Mouse (Mus musculus): Measurements from ENCODE around the gene Atpaf1. TPM values are rescaled to one million over a fixed set of nuclear protein-coding genes. Genes with fewer than 3 reads are reported as not detected.

Atpaf1 gene
- polyA plus RNA-seq, 1 experiment from 2014 or later, result 36.8 TPM

GRCm38 (mm10) chr4:115754851-115755250 is 29.8 kb upstream of the Atpaf1 start:
- 100% methylated on average over 1 of the region's 1 CpGs for WGBS
- no peak overlapping the region for H3K9ac ChIP-seq (replicated peaks; ENCODE audit: low read depth, low read length)
- no peaks in the 10 kb centered on the region for H3K27me3 ChIP-seq (replicated peaks; ENCODE audit: control insufficient read depth, insufficient read depth, low read length)

GRCm38 (mm10) chr4:115761206-115761605 is 23.4 kb upstream of the Atpaf1 start:
- Histone ChIP-seq H3K27ac (ENCODE audit: low read length) (no peak overlapping the region), H3K9me3 (ENCODE audit: control insufficient read depth, low read length) (no peaks in the 10 kb centered on the region), H3K36me3 (ENCODE audit: control insufficient read depth, insufficient read depth) (peaks cover 24% of the 10 kb centered on the region), H3K4me3 (replicated peaks; ENCODE audit: low read length) (no peak overlapping the region), H3K4me2 (ENCODE audit: low read length) (no peak overlapping the region), H3K9ac (replicated peaks; ENCODE audit: low read depth, low read length) (no peak overlapping the region), H3K4me1 (replicated peaks; ENCODE audit: control insufficient read depth, insufficient read depth, low read length) (no peaks in the 10 kb centered on the region), H3K27me3 (replicated peaks; ENCODE audit: control insufficient read depth, insufficient read depth, low read length) (no peaks in the 10 kb centered on the region)
- WGBS, result 30% methylated on average over 3 of the region's 3 CpGs
- no peak for ATAC-seq

More at GRCm38 (mm10) chr4:115754851-115755250, 29.8 kb upstream of the Atpaf1 start:
- Histone ChIP-seq H3K27ac (ENCODE audit: low read length) (no peak overlapping the region), H3K4me1 (replicated peaks; ENCODE audit: control insufficient read depth, insufficient read depth, low read length) (no peaks in the 10 kb centered on the region), H3K4me2 (ENCODE audit: low read length) (no peak overlapping the region), H3K9me3 (ENCODE audit: control insufficient read depth, low read length) (no peaks in the 10 kb centered on the region), H3K36me3 (ENCODE audit: control insufficient read depth, insufficient read depth) (peaks cover 12% of the 10 kb centered on the region), H3K4me3 (replicated peaks; ENCODE audit: low read length) (no peak overlapping the region)
- no peak for ATAC-seq

GRCm38 (mm10) chr4:115764581-115764980 is 20.0 kb upstream of the Atpaf1 start:
- no peak overlapping the region for H3K4me3 ChIP-seq (replicated peaks; ENCODE audit: low read length)
- ATAC-seq, result no peak
- no peaks in the 10 kb centered on the region for H3K4me1 ChIP-seq (replicated peaks; ENCODE audit: control insufficient read depth, insufficient read depth, low read length)
- H3K36me3 ChIP-seq (ENCODE audit: control insufficient read depth, insufficient read depth), result peaks cover 25% of the 10 kb centered on the region
- 84% methylated on average over 11 of the region's 11 CpGs for WGBS
- H3K9ac ChIP-seq (replicated peaks; ENCODE audit: low read depth, low read length), result no peak overlapping the region
- H3K9me3 ChIP-seq (ENCODE audit: control insufficient read depth, low read length), result no peaks in the 10 kb centered on the region
- no peak overlapping the region for H3K4me2 ChIP-seq (ENCODE audit: low read length)
- no peak overlapping the region for H3K27ac ChIP-seq (ENCODE audit: low read length)
- no peaks in the 10 kb centered on the region for H3K27me3 ChIP-seq (replicated peaks; ENCODE audit: control insufficient read depth, insufficient read depth, low read length)

- no peaks in the 10 kb centered on the region for H3K4me1 ChIP-seq (replicated peaks; ENCODE audit: control insufficient read depth, insufficient read depth, low read length)
- no peak overlapping the region for H3K9ac ChIP-seq (replicated peaks; ENCODE audit: low read depth, low read length)
- H3K27ac ChIP-seq (ENCODE audit: low read length), result no peak overlapping the region
- ATAC-seq, result no peak
- H3K27me3 ChIP-seq (replicated peaks; ENCODE audit: control insufficient read depth, insufficient read depth, low read length), result no peaks in the 10 kb centered on the region
- no peak overlapping the region for H3K4me3 ChIP-seq (replicated peaks; ENCODE audit: low read length)
- no peak overlapping the region for H3K4me2 ChIP-seq (ENCODE audit: low read length)
- no peaks in the 10 kb centered on the region for H3K9me3 ChIP-seq (ENCODE audit: control insufficient read depth, low read length)
- peaks cover 20% of the 10 kb centered on the region for H3K36me3 ChIP-seq (ENCODE audit: control insufficient read depth, insufficient read depth)
- 62% methylated on average over 11 of the region's 11 CpGs for WGBS
These were observed 16.8 kb upstream of the Atpaf1 start for GRCm38 (mm10) chr4:115767647-115768467.

- Histone ChIP-seq H3K36me3 (ENCODE audit: control insufficient read depth, insufficient read depth) (peaks cover 8% of the 10 kb centered on the region), H3K4me2 (ENCODE audit: low read length) (no peak overlapping the region), H3K4me1 (replicated peaks; ENCODE audit: control insufficient read depth, insufficient read depth, low read length) (no peaks in the 10 kb centered on the region), H3K9me3 (ENCODE audit: control insufficient read depth, low read length) (no peaks in the 10 kb centered on the region), H3K9ac (replicated peaks; ENCODE audit: low read depth, low read length) (no peak overlapping the region), H3K4me3 (replicated peaks; ENCODE audit: low read length) (no peak overlapping the region), H3K27me3 (replicated peaks; ENCODE audit: control insufficient read depth, insufficient read depth, low read length) (no peaks in the 10 kb centered on the region), H3K27ac (ENCODE audit: low read length) (no peak overlapping the region)
- ATAC-seq, result no peak
- 86% methylated on average over 6 of the region's 6 CpGs for WGBS
These were observed 9.6 kb upstream of the Atpaf1 start for GRCm38 (mm10) chr4:115775056-115775455.

GRCm38 (mm10) chr4:115777627-115778026 is 7.0 kb upstream of the Atpaf1 start:
- Histone ChIP-seq H3K27ac (ENCODE audit: low read length) (no peak overlapping the region), H3K4me2 (ENCODE audit: low read length) (no peak overlapping the region), H3K9me3 (ENCODE audit: control insufficient read depth, low read length) (no peaks in the 10 kb centered on the region), H3K4me3 (replicated peaks; ENCODE audit: low read length) (no peak overlapping the region), H3K4me1 (replicated peaks; ENCODE audit: control insufficient read depth, insufficient read depth, low read length) (no peaks in the 10 kb centered on the region), H3K9ac (replicated peaks; ENCODE audit: low read depth, low read length) (no peak overlapping the region), H3K36me3 (ENCODE audit: control insufficient read depth, insufficient read depth) (peaks cover 5% of the 10 kb centered on the region; the same call in 1 of the 2 replicates), H3K27me3 (replicated peaks; ENCODE audit: control insufficient read depth, insufficient read depth, low read length) (no peaks in the 10 kb centered on the region)
- WGBS, result 95% methylated on average over 2 of the region's 2 CpGs
- no peak for ATAC-seq

GRCm38 (mm10) chr4:115780269-115780668 is 4.3 kb upstream of the Atpaf1 start:
- Histone ChIP-seq H3K27ac (ENCODE audit: low read length) (no peak overlapping the region), H3K27me3 (replicated peaks; ENCODE audit: control insufficient read depth, insufficient read depth, low read length) (no peaks in the 10 kb centered on the region), H3K9ac (replicated peaks; ENCODE audit: low read depth, low read length) (no peak overlapping the region), H3K4me3 (replicated peaks; ENCODE audit: low read length) (no peak overlapping the region), H3K4me2 (ENCODE audit: low read length) (no peak overlapping the region), H3K36me3 (ENCODE audit: control insufficient read depth, insufficient read depth) (peaks cover 5% of the 10 kb centered on the region; the same call in 1 of the 2 replicates), H3K4me1 (replicated peaks; ENCODE audit: control insufficient read depth, insufficient read depth, low read length) (peaks cover 6% of the 10 kb centered on the region), H3K9me3 (ENCODE audit: control insufficient read depth, low read length) (no peaks in the 10 kb centered on the region)
- ATAC-seq, result no peak
- WGBS, result 55% methylated on average over 6 of the region's 6 CpGs

- Histone ChIP-seq H3K27me3 (replicated peaks; ENCODE audit: control insufficient read depth, insufficient read depth, low read length) (no peaks in the 10 kb centered on the region), H3K27ac (ENCODE audit: low read length) (no peak within 1 kb of the TSS), H3K9me3 (ENCODE audit: control insufficient read depth, low read length) (no peaks in the 10 kb centered on the region), H3K4me1 (replicated peaks; ENCODE audit: control insufficient read depth, insufficient read depth, low read length) (peaks cover 13% of the 10 kb centered on the region), H3K4me3 (replicated peaks; ENCODE audit: low read length) (no peak within 1 kb of the TSS), H3K36me3 (ENCODE audit: control insufficient read depth, insufficient read depth) (peaks cover 5% of the 10 kb centered on the region; the same call in 1 of the 2 replicates), H3K4me2 (ENCODE audit: low read length) (no peak within 1 kb of the TSS), H3K9ac (replicated peaks; ENCODE audit: low read depth, low read length) (no peak within 1 kb of the TSS)
- no peak for ATAC-seq
- WGBS, result 85% methylated on average over 3 of the region's 3 CpGs
These were observed 3.7 kb upstream of the Atpaf1 start, which contains the start of gene Tex38 for GRCm38 (mm10) chr4:115780918-115781317. Tex38 (minus strand) TSS chr4:115781018.

GRCm38 (mm10) chr4:115782026-115782805 is 2.4 kb upstream of the Atpaf1 start:
- Histone ChIP-seq H3K27ac (ENCODE audit: low read length) (no peak overlapping the region), H3K27me3 (replicated peaks; ENCODE audit: control insufficient read depth, insufficient read depth, low read length) (no peaks in the 10 kb centered on the region), H3K36me3 (ENCODE audit: control insufficient read depth, insufficient read depth) (no peaks in the 10 kb centered on the region; the same call in 1 of the 2 replicates), H3K9ac (replicated peaks; ENCODE audit: low read depth, low read length) (no peak overlapping the region), H3K9me3 (ENCODE audit: control insufficient read depth, low read length) (no peaks in the 10 kb centered on the region), H3K4me2 (ENCODE audit: low read length) (no peak overlapping the region), H3K4me3 (replicated peaks; ENCODE audit: low read length) (no peak overlapping the region), H3K4me1 (replicated peaks; ENCODE audit: control insufficient read depth, insufficient read depth, low read length) (peaks cover 13% of the 10 kb centered on the region)
- ATAC-seq, result no peak
- WGBS, result 85% methylated on average over 5 of the region's 5 CpGs
